In the genomic region with DNA sequence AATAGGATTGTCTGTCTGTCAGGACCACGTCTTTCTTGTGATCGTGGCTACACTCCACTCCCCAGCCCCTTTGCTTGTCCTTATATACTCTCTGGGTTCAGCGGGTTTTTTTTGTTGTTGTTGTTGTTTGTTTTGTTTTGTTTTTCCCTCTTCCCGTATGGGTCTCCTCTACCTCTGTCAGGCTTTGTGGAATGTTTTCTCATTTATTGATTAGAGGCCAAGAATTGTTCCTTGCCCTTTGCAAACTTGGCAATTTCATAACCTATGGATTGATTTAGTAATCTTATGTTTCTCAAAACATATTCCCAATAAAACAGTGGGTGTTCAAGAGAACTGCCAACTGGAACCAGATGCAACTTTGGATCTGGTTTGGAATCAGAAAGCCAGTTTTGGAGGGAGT, we compare ENCODE assay signal across 40 mouse cellular contexts. TPM values are rescaled to one million over a fixed set of nuclear protein-coding genes. Genes with fewer than 3 reads are reported as not detected.
"Had no signal": no experiment of that assay in that cellular context is flagged by ENCODE, and none has a peak within 500 bp of the region (broad histone marks: within the 10 kb centered on the region; RNA-seq: fewer than 3 reads in every experiment).

A gene (minus strand): TSS at position 101 of the 400 bp plus-strand sequence.

RNA-seq across cellular contexts. Expression of the gene that starts here (rescaled TPM):
- total RNA-seq: left cerebral cortex, adult 8-10 months; left cerebral cortex, postnatal 10 days; left cerebral cortex, postnatal 14 days; left cerebral cortex, postnatal 25 days; left cerebral cortex, postnatal 36 days; left cerebral cortex, postnatal 4 days; megakaryocyte progenitor cell, adult 5-6 weeks; megakaryocyte, adult 5-6 weeks; megakaryocyte-erythroid progenitor cell, adult 5-6 weeks; midbrain, postnatal 0 days; monocyte, adult 5-6 weeks had no signal
- polyA plus RNA-seq: limb, embryonic 10.5 days; limb, embryonic 11.5 days; limb, embryonic 12.5 days; limb, embryonic 13.5 days; limb, embryonic 14.5 days; limb, embryonic 15.5 days; liver, embryonic 11.5 days; liver, embryonic 12.5 days; liver, embryonic 13.5 days; liver, embryonic 14.5 days; liver, embryonic 15.5 days; liver, embryonic 16.5 days; liver, postnatal 0 days; lung, adult 2 months; lung, embryonic 14.5 days; lung, embryonic 15.5 days; lung, embryonic 16.5 days; lung, postnatal 0 days; macrophage; midbrain, embryonic 10.5 days; midbrain, embryonic 11.5 days; midbrain, embryonic 12.5 days; midbrain, embryonic 13.5 days; midbrain, embryonic 14.5 days; midbrain, embryonic 15.5 days; midbrain, embryonic 16.5 days; midbrain, postnatal 0 days; myocyte; neural tube, embryonic 11.5 days; neural tube, embryonic 12.5 days had no signal
